Mouse (Mus musculus): ENCODE results near the gene Fam98b. TPM values are rescaled to one million over a fixed set of nuclear protein-coding genes. Genes with fewer than 3 reads are reported as not detected.

The Fam98b gene
- polyA plus RNA-seq, 1 experiment from 2014 or later = 7.2 TPM

DNA sequence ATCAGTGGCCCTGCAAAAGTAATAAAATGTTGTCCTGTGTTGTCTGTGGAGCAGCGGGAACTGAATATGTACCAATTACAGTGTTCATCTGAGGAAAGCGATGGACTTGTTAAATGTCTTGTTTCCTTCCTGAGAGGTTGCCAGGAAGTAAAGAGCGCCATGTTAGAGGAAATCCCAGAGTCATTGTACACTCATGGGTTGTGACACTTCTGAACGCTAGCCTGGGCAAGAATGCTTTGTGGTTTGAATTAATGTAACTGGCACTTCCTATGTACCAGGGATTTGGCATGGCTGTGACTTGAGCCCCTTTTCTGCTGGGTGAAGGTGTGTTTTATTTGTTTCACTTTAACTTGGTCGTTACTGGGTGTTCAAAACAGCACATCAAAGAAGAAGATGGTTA lies 12.6 kb downstream of the Fam98b start:
- no peaks in the 10 kb centered on the region for H3K9me3 ChIP-seq (ENCODE audit: control insufficient read depth, low read length)
- no peaks in the 10 kb centered on the region; the same call in 1 of the 2 replicates for H3K36me3 ChIP-seq (ENCODE audit: control insufficient read depth, insufficient read depth, low read length)
- H3K4me3 ChIP-seq (ENCODE audit: low read depth, low read length) = no peak overlapping the region
- no peaks in the 10 kb centered on the region for H3K4me1 ChIP-seq (ENCODE audit: control insufficient read depth, insufficient read depth, low read length)
- H3K27me3 ChIP-seq (ENCODE audit: control insufficient read depth, insufficient read depth, low read length) = no peaks in the 10 kb centered on the region
- 93% methylated on average over 5 of the region's 5 CpGs for WGBS
- H3K9ac ChIP-seq (ENCODE audit: low read length) = no peak overlapping the region
- H3K4me2 ChIP-seq (ENCODE audit: low read depth) = no peak overlapping the region
- ATAC-seq (ENCODE audit: insufficient read depth, low FRiP score, low TSS enrichment) (no peak), DNase-seq (ENCODE audit: low spot score) (no peak)
- H3K27ac ChIP-seq (ENCODE audit: low read depth, low read length) = no peak overlapping the region

DNA sequence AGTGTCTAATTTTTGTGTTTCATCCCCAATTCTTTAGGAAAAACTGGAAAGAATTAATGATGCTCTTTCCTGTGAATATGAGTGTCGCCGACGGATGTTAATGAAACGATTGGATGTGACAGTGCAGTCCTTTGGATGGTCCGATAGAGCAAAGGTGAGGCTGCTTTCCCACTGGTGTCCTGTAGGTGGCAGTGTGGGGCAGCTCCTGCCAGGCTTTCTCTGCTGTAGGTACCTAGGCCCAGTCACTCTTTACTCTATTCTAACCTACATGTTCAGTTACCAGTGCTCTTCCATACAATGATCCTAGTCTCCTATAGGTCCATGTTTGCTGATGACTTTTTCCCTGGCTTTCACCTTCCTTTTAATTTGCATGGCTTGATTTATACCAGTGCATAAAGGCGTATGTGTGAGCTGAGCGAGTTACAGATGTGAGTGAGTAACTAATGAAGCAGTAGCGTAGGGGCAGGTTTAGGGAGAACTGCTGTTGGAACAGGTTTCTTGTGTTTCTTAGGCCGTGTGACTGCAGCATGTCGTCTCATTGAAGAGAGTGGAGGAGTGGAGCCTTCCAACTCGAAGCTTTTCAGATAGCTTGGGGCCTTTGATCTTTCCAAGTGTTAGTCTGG lies 14.4 kb downstream of the Fam98b start:
- Histone ChIP-seq H3K27me3 (ENCODE audit: control insufficient read depth, insufficient read depth, low read length) (no peaks in the 10 kb centered on the region), H3K9me3 (ENCODE audit: control insufficient read depth, low read length) (no peaks in the 10 kb centered on the region), H3K4me2 (ENCODE audit: low read depth) (no peak overlapping the region), H3K4me1 (ENCODE audit: control insufficient read depth, insufficient read depth, low read length) (no peaks in the 10 kb centered on the region), H3K27ac (ENCODE audit: low read depth, low read length) (no peak overlapping the region), H3K9ac (ENCODE audit: low read length) (no peak overlapping the region), H3K36me3 (ENCODE audit: control insufficient read depth, insufficient read depth, low read length) (no peaks in the 10 kb centered on the region; the same call in 1 of the 2 replicates), H3K4me3 (ENCODE audit: low read depth, low read length) (no peak overlapping the region)
- DNase-seq (ENCODE audit: low spot score) = peak; percentile 64
- ATAC-seq (ENCODE audit: insufficient read depth, low FRiP score, low TSS enrichment) = 0 out of 2 replicates have a peak, but pooled peaks have one; percentile 41
- 81% methylated on average over 11 of the region's 11 CpGs for WGBS

DNA sequence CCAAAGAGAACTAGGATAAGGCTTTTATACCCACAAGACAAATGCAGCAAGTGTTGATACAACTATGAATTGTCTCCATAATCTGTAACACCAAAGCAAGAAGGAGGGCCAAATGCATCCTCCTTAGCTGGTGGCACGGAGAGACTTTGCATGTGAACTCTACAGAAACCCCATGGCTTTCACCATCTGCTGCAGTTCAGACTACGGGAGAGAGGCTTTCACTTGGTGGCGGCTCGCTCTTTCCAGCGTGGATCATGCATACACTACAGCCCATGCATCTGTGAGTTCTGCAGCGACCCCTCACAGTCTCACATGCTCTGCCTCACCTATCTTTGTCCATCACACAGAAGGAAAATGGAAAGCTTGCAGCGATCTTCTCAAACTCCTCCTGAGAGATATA lies 38.8 kb downstream of the Fam98b start:
- Histone ChIP-seq H3K9ac (ENCODE audit: low read length) (no peak overlapping the region), H3K4me3 (ENCODE audit: low read depth, low read length) (no peak overlapping the region), H3K4me1 (ENCODE audit: control insufficient read depth, insufficient read depth, low read length) (no peaks in the 10 kb centered on the region), H3K4me2 (ENCODE audit: low read depth) (no peak overlapping the region), H3K9me3 (ENCODE audit: control insufficient read depth, low read length) (no peaks in the 10 kb centered on the region), H3K27me3 (ENCODE audit: control insufficient read depth, insufficient read depth, low read length) (no peaks in the 10 kb centered on the region), H3K27ac (ENCODE audit: low read depth, low read length) (no peak overlapping the region), H3K36me3 (ENCODE audit: control insufficient read depth, insufficient read depth, low read length) (no peaks in the 10 kb centered on the region)
- no peak for ATAC-seq (ENCODE audit: insufficient read depth, low FRiP score, low TSS enrichment)
- DNase-seq (ENCODE audit: low spot score) = no peak
- 91% methylated on average over 7 of the region's 7 CpGs for WGBS

DNA sequence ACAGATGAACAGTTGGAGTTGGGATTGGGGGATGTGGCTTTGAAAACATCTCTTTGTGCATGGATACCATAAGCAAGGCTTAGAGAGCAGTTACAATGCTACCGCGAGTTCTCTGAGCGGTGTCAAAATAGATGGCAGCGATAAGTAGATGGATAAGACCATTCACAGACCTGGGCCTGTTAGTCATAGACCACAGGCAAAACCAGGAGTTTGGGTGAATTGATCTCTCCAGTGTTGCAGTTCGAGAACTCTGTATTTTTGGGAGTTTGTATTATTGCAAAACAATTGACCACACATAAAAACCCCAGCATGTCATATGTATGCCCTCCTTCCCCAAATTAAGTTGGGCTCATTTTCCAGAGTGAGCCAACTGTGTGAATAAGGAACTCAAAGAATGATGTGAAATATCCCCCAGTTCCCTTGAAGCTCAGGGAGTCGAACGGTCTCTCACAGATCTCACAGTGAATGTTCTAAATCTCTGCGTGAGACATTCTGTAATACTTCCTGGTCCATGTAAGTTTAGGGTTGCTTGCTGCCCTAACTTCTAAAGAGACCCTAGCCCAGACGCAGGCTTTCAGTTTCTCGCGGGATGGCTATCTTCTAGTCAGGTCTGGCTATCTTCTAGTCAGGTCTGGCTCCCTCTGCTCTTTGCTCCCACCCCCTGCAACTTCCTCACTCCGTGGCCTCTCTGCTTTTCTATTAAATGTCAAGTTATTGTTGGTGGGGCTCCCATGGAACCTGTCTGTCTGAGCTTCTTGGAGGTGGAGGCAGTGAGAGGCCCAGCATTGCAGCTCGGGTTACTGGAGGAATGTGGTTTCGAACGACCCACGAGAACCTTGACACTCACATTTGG lies 50.3 kb downstream of the Fam98b start:
- H3K9me3 ChIP-seq (ENCODE audit: control insufficient read depth, low read length) = no peaks in the 10 kb centered on the region
- no peak overlapping the region for H3K4me2 ChIP-seq (ENCODE audit: low read depth)
- no peak overlapping the region for H3K9ac ChIP-seq (ENCODE audit: low read length)
- DNase-seq (ENCODE audit: low spot score) (no peak), ATAC-seq (ENCODE audit: insufficient read depth, low FRiP score, low TSS enrichment) (no peak)
- 89% methylated on average over 16 of the region's 16 CpGs for WGBS
- no peak overlapping the region for H3K4me3 ChIP-seq (ENCODE audit: low read depth, low read length)
- H3K4me1 ChIP-seq (ENCODE audit: control insufficient read depth, insufficient read depth, low read length) = no peaks in the 10 kb centered on the region
- no peaks in the 10 kb centered on the region for H3K36me3 ChIP-seq (ENCODE audit: control insufficient read depth, insufficient read depth, low read length)
- H3K27me3 ChIP-seq (ENCODE audit: control insufficient read depth, insufficient read depth, low read length) = no peaks in the 10 kb centered on the region
- no peak overlapping the region for H3K27ac ChIP-seq (ENCODE audit: low read depth, low read length)

DNA sequence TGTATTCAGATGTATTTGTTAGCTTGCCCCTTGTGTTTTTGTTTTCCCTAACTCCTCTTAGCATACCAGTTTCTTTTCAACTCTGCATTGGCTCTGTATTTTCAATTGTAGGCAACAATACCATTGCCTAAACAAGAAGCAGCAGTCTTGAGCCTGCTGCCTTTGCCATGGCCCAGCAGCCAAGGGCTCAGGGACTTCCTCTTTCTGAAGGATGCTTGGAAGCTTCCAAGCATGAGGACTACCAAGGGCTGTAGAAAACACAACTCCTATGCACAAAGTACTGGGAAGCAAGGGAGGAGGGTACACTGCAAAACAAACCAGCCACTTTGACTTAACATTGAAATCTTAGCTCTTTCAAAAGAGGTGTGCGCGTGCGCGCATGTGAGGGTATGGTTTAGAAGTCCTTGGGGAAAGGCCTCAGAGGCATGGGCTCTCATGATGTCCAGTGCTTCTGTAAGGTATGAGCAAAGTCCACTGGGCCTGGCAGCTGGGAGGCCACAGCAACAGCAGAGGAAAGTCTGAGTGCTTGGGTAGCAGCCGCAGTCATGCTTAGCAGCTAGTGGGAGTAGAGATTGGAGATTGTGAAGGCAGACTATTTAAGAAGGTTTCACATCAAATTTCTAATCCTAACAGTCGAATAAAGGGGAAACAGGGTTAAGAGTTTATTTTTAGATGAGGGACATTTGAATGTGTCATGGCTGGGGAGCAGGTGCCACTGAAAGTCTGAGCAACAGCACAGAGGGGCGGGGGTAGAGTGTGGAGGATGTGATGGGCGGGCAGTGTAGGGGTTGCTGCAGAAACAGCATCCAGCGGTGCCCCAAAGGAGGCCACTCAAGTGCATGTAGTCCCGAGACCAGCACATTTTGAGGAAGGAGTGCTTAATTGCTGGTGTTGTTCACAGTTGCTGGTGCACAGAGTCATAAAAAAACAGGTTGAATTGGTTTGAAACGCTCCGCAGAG lies 54.1 kb downstream of the Fam98b start:
- H3K9me3 ChIP-seq (ENCODE audit: control insufficient read depth, low read length) = no peaks in the 10 kb centered on the region
- no peak for ATAC-seq (ENCODE audit: insufficient read depth, low FRiP score, low TSS enrichment)
- H3K27me3 ChIP-seq (ENCODE audit: control insufficient read depth, insufficient read depth, low read length) = no peaks in the 10 kb centered on the region
- DNase-seq (ENCODE audit: low spot score) = no peak
- no peak overlapping the region for H3K27ac ChIP-seq (ENCODE audit: low read depth, low read length)
- no peak overlapping the region for H3K4me3 ChIP-seq (ENCODE audit: low read depth, low read length)
- no peak overlapping the region for H3K4me2 ChIP-seq (ENCODE audit: low read depth)
- 86% methylated on average over 12 of the region's 12 CpGs for WGBS
- no peaks in the 10 kb centered on the region for H3K36me3 ChIP-seq (ENCODE audit: control insufficient read depth, insufficient read depth, low read length)
- H3K9ac ChIP-seq (ENCODE audit: low read length) = no peak overlapping the region
- no peaks in the 10 kb centered on the region for H3K4me1 ChIP-seq (ENCODE audit: control insufficient read depth, insufficient read depth, low read length)

DNA sequence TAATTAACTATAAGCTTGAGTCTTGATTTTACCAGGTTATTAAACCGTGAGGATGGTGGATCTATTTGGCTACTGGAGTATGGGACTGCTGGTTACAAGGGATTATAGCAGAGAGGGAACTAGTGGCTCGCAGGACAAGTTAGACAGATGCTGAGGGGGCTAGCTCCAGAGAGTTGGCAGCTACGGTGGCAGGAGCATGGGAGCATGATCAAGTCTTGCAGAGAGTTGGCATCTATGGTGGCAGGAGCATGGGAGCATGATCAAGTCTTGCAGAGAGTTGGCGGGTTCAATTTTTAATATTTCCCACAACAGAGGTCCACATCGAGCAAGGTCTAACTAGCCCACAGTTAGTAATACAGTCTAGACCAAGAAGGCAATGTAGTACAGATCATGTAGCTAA lies 55.4 kb downstream of the Fam98b start:
- DNase-seq (ENCODE audit: low spot score) (no peak), ATAC-seq (ENCODE audit: insufficient read depth, low FRiP score, low TSS enrichment) (no peak)
- Histone ChIP-seq H3K9ac (ENCODE audit: low read length) (no peak overlapping the region), H3K36me3 (ENCODE audit: control insufficient read depth, insufficient read depth, low read length) (no peaks in the 10 kb centered on the region), H3K4me3 (ENCODE audit: low read depth, low read length) (no peak overlapping the region), H3K4me2 (ENCODE audit: low read depth) (no peak overlapping the region), H3K9me3 (ENCODE audit: control insufficient read depth, low read length) (no peaks in the 10 kb centered on the region), H3K27me3 (ENCODE audit: control insufficient read depth, insufficient read depth, low read length) (no peaks in the 10 kb centered on the region), H3K4me1 (ENCODE audit: control insufficient read depth, insufficient read depth, low read length) (no peaks in the 10 kb centered on the region), H3K27ac (ENCODE audit: low read depth, low read length) (no peak overlapping the region)
- WGBS = 88% methylated on average over 5 of the region's 5 CpGs

DNA sequence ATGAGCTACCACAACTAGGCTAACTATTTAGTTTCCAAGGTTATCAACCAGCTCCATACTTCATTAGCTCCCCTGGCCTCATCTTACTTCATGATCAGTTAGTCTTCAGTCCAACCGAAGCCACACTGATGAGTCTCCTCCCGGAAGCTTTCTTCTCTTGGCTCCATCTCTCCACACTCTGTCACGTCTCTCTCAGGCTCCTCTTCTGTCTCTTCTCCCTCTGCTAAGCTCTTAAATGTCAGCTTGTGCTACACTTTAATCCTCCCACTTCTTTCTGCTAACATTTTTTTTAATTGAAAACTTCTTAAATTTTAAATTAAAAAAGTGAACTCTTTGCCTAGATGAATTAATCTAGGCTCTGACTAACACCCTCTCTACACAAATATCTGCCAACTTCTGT lies 58.4 kb downstream of the Fam98b start:
- WGBS = 87% methylated on average over 3 of the region's 3 CpGs
- Histone ChIP-seq H3K9me3 (ENCODE audit: control insufficient read depth, low read length) (no peaks in the 10 kb centered on the region), H3K27ac (ENCODE audit: low read depth, low read length) (no peak overlapping the region), H3K4me1 (ENCODE audit: control insufficient read depth, insufficient read depth, low read length) (no peaks in the 10 kb centered on the region), H3K36me3 (ENCODE audit: control insufficient read depth, insufficient read depth, low read length) (no peaks in the 10 kb centered on the region), H3K9ac (ENCODE audit: low read length) (no peak overlapping the region), H3K4me3 (ENCODE audit: low read depth, low read length) (no peak overlapping the region), H3K4me2 (ENCODE audit: low read depth) (no peak overlapping the region), H3K27me3 (ENCODE audit: control insufficient read depth, insufficient read depth, low read length) (no peaks in the 10 kb centered on the region)
- no peak for DNase-seq (ENCODE audit: low spot score)
- ATAC-seq (ENCODE audit: insufficient read depth, low FRiP score, low TSS enrichment) = no peak

DNA sequence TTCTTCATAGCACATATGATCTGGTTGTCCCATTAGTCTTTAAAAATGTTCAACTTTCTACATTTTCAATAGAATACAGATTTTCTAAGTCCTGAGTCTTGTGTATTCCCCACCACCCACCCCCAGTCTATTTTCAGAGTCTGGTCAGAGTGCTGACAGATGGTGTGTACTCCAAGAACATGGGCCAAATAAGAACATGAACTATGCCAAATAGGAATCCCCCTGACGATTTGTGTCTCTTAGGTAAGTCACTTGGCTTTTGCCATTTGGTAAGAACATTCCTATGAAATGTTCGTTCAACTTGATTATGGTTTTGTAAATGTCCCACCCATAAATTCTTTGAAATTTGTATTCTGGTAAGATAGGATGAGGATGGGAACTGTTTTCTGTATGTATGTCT lies 59.5 kb downstream of the Fam98b start:
- no peak overlapping the region for H3K9ac ChIP-seq (ENCODE audit: low read length)
- DNase-seq (ENCODE audit: low spot score) (no peak), ATAC-seq (ENCODE audit: insufficient read depth, low FRiP score, low TSS enrichment) (no peak)
- H3K36me3 ChIP-seq (ENCODE audit: control insufficient read depth, insufficient read depth, low read length) = no peaks in the 10 kb centered on the region
- no peak overlapping the region for H3K4me3 ChIP-seq (ENCODE audit: low read depth, low read length)
- WGBS = 83% methylated on average over 2 of the region's 2 CpGs
- no peaks in the 10 kb centered on the region for H3K27me3 ChIP-seq (ENCODE audit: control insufficient read depth, insufficient read depth, low read length)
- H3K4me2 ChIP-seq (ENCODE audit: low read depth) = no peak overlapping the region
- H3K4me1 ChIP-seq (ENCODE audit: control insufficient read depth, insufficient read depth, low read length) = no peaks in the 10 kb centered on the region
- H3K27ac ChIP-seq (ENCODE audit: low read depth, low read length) = no peak overlapping the region
- H3K9me3 ChIP-seq (ENCODE audit: control insufficient read depth, low read length) = no peaks in the 10 kb centered on the region
